Mouse (Mus musculus) megakaryocyte, adult 5-6 weeks (primary cell): ENCODE results near the gene Lipt2. TPM values are rescaled to one million over a fixed set of nuclear protein-coding genes. Genes with fewer than 3 reads are reported as not detected.

Experiments
- ATAC-seq: 2 replicates; pipeline ENCODE4 v1.8.0; 2016; ENCODE audit warnings: mild to moderate bottlenecking, inconsistent platforms; ENCODE audit not compliant: poor library complexity, severe bottlenecking
- total RNA-seq, 2 experiments: library from RNA; stranded (forward) in 1 of 2; stranded (reverse) in 1 of 2; fragments of 153-499, 151-499 nt in 1 of 2; fragments of 221-1000, 200-1000 nt in 1 of 2; gene quantifications; 2 replicates each; pipeline versions ENCODE4 v1.2.3 to v1.2.4; 2015 to 2017

The Lipt2 gene
- total RNA-seq, 2 experiments from 2014 or later: 4.6 to 10.9 TPM

GRCm38 (mm10) chr7:100168654-100169053 is 9.6 kb downstream of the Lipt2 start:
- ATAC-seq: no peak

- ATAC-seq: no peak
Observed at GRCm38 (mm10) chr7:100170756-100171155, 11.7 kb downstream of the Lipt2 start.

DNA sequence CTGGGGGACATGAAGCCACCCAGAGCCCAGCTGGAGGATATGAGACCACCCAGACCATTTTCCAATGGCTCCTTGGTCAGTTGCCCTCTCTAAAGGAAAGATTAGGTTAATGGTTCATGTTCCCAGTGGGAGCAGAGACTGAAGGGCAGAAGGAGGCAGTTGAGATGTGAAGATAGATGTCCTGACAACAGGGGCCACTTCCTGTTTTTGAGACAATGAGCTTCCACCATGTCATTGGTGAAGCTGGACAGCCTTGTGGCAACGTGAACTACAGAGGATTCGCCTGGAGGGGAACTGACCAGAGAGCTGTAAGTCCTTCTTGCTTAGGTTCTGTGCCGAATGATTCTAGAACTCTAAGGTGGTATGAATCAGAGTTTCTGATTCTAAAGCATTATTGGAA is 17.2 kb downstream of the Lipt2 start, which contains the start of gene Kcne3:
Gene Kcne3 (plus strand): TSS at position 234 of the 400 bp plus-strand sequence.
- ATAC-seq: peak; percentile 75

DNA sequence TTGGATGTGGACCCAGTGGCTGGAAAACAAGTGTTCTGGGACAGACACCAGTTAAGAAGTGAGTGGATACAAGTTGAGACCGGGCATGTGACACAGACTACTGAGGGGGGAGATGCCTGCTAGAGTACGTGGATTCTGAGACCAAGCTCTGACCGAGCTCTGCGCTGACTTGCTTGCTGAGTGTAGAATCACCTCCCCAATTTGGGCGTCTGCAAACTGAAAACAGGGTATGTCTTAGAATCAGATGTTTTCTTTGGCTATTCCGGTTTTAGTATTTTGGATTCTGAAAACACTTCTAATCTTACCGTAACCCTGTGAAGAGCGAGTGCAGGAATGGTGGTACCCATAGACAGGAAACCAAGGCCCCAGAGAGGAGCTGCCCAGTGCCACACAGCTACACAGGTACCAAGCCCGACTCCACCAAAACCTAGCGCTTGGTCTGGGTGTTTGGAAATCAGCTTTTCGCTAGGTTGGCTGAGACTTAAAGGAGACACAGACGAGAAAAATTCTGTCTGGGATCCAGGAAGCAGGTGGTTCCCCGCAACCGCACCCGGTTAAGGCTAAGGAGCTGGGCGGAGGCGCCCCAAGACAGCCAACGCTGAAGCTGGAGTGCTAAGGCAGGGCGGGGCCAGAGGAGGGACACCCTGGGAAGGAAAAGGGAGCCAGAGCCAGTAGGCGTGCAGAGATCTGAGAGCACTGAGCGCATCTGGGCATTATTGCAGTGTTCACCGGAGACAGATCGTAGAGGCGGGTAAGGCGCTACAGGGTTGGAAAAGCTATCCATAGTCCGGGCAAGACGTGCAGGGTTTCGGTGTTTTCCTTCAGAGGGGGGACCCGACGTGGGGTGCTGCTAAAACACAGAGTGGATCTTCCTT is 19.2 kb downstream of the Lipt2 start:
- peak; percentile 76 for ATAC-seq

- ATAC-seq: no peak
Observed at GRCm38 (mm10) chr7:100178891-100179233, 19.8 kb downstream of the Lipt2 start.

DNA sequence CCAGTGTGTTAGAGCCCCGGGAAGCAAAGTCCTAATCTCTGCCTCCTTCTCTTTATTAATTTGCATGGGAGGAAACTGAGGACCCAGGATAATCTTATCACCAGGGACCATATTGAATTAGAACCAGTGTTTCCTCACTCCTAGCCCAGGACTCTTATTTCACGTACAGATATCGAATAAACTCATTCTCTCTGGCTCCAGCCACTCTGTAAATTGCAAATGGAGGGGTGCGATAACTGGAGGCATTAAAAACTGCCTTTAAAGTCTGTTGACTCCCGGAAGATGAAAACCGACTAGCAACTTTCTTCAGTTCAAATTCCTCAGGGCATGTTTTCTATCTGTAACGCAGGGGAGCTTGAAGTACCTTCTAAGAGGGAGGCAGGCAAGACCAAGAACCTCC is 20.3 kb downstream of the Lipt2 start:
- no peak for ATAC-seq

- no peak for ATAC-seq
Observed at GRCm38 (mm10) chr7:100179836-100180407, 20.8 kb downstream of the Lipt2 start.

- no peak for ATAC-seq
Observed at GRCm38 (mm10) chr7:100181176-100181575, 22.1 kb downstream of the Lipt2 start.

- ATAC-seq: no peak
Observed at GRCm38 (mm10) chr7:100181614-100182013, 22.5 kb downstream of the Lipt2 start.

- peak; percentile 65 for ATAC-seq
Observed at GRCm38 (mm10) chr7:100182388-100182787, 23.3 kb downstream of the Lipt2 start.

DNA sequence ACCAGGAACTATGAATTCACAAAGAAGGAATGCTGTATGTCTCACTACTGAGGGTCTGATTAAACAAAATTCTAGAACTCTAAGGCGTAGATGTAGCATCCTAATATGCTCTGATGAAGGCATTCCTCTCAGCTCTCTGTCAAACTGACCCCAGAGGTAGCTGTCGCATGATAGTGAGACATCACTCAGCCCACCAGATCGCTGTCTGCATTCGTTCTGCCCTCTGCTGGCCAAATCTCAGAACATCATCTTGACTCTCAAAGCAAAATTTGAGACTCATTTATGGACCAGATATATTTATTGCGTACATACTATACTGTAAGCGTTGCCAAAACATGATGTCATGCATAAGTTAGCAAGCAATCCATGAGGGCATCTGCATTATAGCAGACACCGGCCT is 28.5 kb downstream of the Lipt2 start:
- ATAC-seq: peak; percentile 65

DNA sequence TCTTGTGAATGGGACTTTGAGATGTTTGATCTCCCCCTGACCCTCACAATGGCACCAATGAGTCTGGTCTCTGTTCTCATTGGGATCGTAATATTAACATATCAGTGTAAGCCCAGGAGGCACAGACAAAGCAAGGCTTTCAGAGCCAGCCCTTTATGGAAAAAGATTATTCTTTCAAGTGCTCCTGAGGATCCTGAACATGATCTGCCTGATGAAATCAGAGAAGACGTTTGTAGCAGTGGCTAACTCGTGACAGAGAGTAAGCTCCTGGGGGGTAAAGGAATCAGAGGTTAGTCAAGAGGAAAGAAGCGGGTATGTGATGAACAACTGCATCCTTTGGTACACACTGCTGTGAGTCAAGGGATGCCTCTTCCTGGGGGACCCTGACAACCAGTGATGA is 31.1 kb downstream of the Lipt2 start:
- ATAC-seq: no peak

DNA sequence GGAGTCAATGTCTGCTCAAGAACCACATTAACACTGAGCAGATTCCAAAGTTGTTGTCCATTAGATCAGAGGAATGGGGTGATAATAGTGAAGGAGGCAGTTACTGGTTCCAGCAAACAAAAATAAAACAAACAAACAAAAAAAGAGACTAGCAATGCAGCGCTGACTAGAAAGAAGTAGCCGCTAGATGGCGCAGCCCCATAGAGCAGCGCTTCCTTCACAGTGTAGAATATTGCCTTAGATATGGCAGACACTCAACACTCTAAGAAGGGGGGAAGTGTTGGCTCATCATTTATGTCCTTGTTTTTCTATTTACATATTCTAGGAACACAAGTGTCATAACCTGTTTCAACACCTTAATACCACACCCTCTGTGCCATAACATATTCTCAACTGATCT is 31.7 kb downstream of the Lipt2 start:
- peak; percentile 89 for ATAC-seq

DNA sequence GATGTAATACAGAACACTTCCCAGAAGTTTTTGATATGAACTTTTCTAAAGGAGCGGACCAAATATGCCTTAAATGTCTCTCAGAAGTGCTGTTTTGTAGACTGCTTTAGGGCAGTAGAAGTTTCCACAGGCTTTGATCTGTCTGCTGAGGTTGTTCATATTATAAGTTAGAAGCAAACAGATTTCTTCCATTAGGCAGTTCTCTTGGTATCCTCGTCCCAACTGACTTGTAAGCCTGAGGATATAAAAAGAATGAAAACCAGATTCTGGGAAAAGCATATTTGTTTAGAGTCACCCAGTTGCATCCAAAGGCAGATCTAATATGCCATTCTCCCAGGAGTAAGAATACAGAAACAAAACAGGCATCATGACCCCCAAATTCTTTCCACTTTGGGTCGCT is 42.1 kb downstream of the Lipt2 start:
- no peak for ATAC-seq

GRCm38 (mm10) chr7:100203616-100204015 is 44.5 kb downstream of the Lipt2 start:
- no peak for ATAC-seq

DNA sequence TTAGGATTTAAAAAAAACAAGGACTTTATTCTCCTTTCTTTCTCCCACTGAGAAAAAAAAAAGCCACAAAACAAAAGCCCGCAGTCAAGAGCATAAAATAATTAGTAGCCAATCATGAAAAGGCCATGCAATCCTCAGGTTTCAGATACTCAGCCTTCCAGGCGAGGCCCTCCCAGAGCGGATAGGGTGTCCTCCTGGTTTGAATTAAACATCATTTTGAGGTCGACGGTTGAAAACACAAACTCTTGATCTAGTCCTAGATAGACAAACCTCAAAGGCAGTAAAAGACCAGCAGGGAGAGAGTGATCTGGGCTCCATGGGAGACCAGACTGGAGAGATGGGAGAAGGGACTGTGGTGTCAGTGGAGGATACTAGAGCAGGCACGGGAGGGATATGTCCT is 45.8 kb downstream of the Lipt2 start:
- ATAC-seq: no peak

DNA sequence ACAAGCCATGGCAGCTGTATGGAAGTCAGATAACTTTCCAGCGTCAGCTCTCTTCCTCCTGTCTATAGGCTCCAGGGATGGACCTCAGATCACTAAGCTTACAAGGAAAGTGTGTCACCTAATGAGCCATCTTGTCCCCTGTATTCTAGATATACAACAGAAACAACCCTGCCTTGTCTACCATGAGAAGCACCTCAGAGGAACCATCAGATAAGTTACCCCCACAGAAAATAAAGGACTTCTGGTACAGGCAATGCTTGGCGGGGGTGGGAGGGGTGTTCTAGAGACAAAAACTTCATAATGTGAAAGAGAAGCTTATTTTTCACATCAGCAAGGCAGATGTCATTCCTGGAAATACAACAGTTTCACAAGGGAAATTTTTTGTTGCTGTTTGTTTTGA is 47.1 kb downstream of the Lipt2 start:
- no peak for ATAC-seq

- ATAC-seq: peak; percentile 67
Observed at GRCm38 (mm10) chr7:100207886-100208285, 48.8 kb downstream of the Lipt2 start.
